Mouse (Mus musculus) megakaryocyte-erythroid progenitor cell, adult 5 weeks (primary cell): ENCODE measurements around the gene Nasp. TPM values are rescaled to one million over a fixed set of nuclear protein-coding genes. Genes with fewer than 3 reads are reported as not detected.

Experiments used
- polyA plus RNA-seq: library from polyadenylated mRNA; stranded (reverse); fragments of >175 nt; gene quantifications from 2 replicates; pipeline ENCODE4 v1.2.3, GENCODE M21; 2012

Nasp gene
- polyA plus RNA-seq, result 16.4 and 20.2 TPM in 2 replicates

GRCm38 (mm10) chr4:116627722-116628662, at the start of gene Nasp:
Gene Nasp (minus strand): TSS chr4:116627941.

DNA sequence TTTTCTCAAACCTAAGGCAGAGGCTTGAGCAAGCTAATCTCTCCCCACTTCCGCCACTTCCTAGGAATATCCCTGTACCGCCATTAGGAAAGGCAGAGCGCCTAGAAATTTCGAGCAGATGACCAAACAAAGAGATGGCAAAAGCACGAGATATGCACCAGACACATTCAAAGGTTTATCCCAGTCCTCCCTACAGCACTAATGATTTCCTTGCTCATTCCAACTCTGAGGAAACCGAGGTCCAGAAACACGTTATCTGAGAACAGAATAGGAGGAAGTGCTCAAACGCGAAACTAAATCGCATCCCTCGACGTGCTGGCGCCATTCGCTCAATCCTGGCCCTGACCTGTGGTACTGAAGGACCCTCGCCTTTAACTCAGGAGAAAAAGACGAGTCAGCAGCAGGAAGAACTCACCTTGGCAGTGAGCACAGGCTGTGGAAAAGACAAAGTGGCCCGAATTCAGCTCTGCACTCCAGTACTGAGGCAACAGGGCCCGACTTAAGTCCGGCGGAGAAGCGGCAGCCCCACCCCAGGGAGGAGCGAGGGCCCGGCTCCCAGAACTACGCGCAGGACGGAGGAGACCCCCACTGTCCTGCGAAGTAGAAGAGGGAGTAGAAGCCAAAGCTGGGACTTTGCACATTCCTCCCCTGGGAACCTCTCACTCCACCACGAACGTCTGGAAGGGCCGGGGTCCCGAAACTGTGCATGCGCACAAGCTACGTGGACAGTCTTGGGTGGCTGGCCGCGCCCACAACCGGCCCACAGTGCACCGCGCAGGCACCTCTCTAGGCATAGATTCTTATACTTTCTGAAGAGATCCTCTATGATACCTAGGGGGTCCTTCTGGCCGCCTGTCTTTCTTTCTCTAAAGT, 23.4 kb upstream of the Nasp start, which contains the start of gene Akr1a1:
Gene Akr1a1, minus strand, starts transcription at position 757 of the 873 bp plus-strand sequence.

DNA sequence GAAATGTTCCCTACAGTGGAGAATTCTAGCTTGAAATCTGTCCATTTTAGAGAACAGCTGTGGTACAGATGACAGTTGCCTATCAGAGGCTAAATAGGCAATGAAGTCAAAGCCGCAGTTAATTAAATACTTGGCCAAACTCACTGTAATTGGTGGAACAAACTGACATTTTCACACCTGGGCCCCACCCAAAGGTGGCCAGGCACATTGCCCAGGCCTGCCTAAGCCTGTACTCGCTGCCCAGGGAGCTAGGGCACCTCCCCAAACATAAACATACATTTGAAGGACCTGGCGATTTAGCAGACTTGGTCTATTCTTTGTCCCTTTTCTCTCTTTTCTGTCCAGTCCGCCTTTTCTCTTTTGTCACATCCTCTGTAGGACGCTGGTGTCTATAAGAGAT, 31.4 kb downstream of the Nasp start, which contains the start of gene Ccdc17:
Gene Ccdc17, plus strand, starts transcription at position 276 of the 400 bp plus-strand sequence.

DNA sequence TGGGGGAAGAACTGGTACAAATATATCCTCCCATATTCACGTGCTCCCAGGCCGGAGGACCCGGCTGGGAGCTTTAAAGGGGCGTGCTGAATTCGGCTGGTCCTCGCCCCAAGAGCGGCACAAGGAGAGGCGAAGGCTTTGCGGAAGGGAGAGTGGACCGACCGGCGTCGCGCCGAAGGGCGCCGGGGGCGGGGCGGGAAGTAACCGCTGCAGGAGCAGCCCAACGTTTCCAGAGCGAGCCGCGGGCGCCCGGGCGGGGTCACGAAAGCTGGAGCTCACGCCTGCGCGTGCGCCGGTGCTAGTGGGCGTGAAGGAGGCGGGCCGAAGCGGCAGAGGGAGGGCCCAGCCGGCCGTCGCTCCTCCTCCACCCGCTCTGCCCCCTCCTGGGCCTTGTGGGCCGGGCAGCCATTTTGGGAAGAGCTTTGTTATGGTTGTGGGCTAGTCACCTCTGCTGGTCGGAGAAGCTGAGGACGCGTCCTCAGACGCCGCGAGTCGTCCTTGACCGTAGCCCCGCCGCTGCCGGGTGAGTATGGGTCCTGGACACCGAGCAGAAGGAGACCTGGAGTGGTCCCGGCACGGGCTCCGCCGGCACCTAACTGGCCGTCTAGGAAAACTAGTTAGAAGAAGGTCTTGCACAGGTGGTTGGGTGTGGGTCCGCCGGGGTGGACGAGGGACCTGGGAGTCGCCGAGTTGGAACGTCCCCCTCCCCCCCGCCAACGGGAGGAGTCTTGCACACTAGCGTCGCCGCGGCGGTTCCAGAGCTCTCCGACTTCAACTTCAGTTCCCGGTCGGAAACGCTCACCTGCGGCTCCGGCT, 70.2 kb downstream of the Nasp start, which contains the start of gene Gpbp1l1:
Gene Gpbp1l1, plus strand, starts transcription at position 353 of the 816 bp plus-strand sequence.

GRCm38 (mm10) chr4:116555413-116556300, 72.1 kb downstream of the Nasp start, which contains the start of gene Tmem69:
Gene Tmem69 (minus strand): TSS chr4:116555936.

Other genes with a start within 250 kb of the Nasp start
- 47.9 and 54.5 TPM in 2 replicates for gene Mast2, start 163.8 kb downstream of the Nasp start, polyA plus RNA-seq
- gene Ipp, start 120.4 kb downstream of the Nasp start, polyA plus RNA-seq, result 1.7 and 2.0 TPM in 2 replicates
- 2.5 and 3.8 TPM in 2 replicates for gene Tmem69, start 72.0 kb downstream of the Nasp start, polyA plus RNA-seq
- 11.1 and 11.8 TPM in 2 replicates for gene Gpbp1l1, start 70.3 kb downstream of the Nasp start, polyA plus RNA-seq
- 0.88 and 1.0 TPM in 2 replicates for gene Ccdc17, start 31.3 kb downstream of the Nasp start, polyA plus RNA-seq
- gene Akr1a1, start 23.7 kb upstream of the Nasp start, polyA plus RNA-seq, result 127 and 140 TPM in 2 replicates
- gene Prdx1, start 57.6 kb upstream of the Nasp start, polyA plus RNA-seq, result 14.1 and 16.4 TPM in 2 replicates
- gene Mmachc, start 80.5 kb upstream of the Nasp start, polyA plus RNA-seq, result 1.2 and 1.6 TPM in 2 replicates
- 2.8 and 5.8 TPM in 2 replicates for gene Ccdc163, start 80.6 kb upstream of the Nasp start, polyA plus RNA-seq
- gene Tesk2, start 93.0 kb upstream of the Nasp start, polyA plus RNA-seq, result 3.2 and 3.6 TPM in 2 replicates
- gene Toe1, start 179.7 kb upstream of the Nasp start, polyA plus RNA-seq, result 3.6 and 3.9 TPM in 2 replicates
- 13.8 and 14.7 TPM in 2 replicates for gene Mutyh, start 179.8 kb upstream of the Nasp start, polyA plus RNA-seq
- 0.47 and 0.55 TPM in 2 replicates for gene Hpdl, start 193.8 kb upstream of the Nasp start, polyA plus RNA-seq
- gene Zswim5, start 249.4 kb upstream of the Nasp start, polyA plus RNA-seq, result 0.01 and 0.04 TPM in 2 replicates